Mouse (Mus musculus) forebrain, embryonic 16.5 days (tissue): Measurements from ENCODE around the gene Pald1. TPM values are rescaled to one million over a fixed set of nuclear protein-coding genes. Genes with fewer than 3 reads are reported as not detected.

ENCODE experiments used
- ATAC-seq: fragments of 200-750 bp; cut with Nextera tagmentation; 2 replicates; pipeline ENCODE4 v1.8.0; 2017; ENCODE audit warnings: mild to moderate bottlenecking, moderate library complexity
- H3K27ac ChIP-seq: fragments of 300-500 bp; sonication (generic); 2 replicates; pipeline ENCODE4 v1.5.1; 2014; ENCODE audit warnings: low read length, control low read depth
- H3K27me3 ChIP-seq: fragments of 300-500 bp; sonication (generic); replicated peaks from 2 replicates; pipeline ENCODE4 v1.6.1; 2014; ENCODE audit warnings: low read length; ENCODE audit not compliant: control insufficient read depth, insufficient read depth
- H3K36me3 ChIP-seq: fragments of 300-500 bp; sonication (generic); 2 replicates; pipeline ENCODE4 v1.6.1; 2014; ENCODE audit not compliant: control insufficient read depth, insufficient read depth
- H3K4me1 ChIP-seq: fragments of 300-500 bp; sonication (generic); replicated peaks from 2 replicates; pipeline ENCODE4 v1.6.1; 2014; ENCODE audit warnings: low read length; ENCODE audit not compliant: control insufficient read depth, insufficient read depth
- H3K4me2 ChIP-seq: fragments of 300-500 bp; sonication (generic); 2 replicates; pipeline ENCODE4 v1.6.1; 2014; ENCODE audit warnings: mild to moderate bottlenecking, low read length, control low read depth
- H3K4me3 ChIP-seq: fragments of 300-500 bp; sonication (generic); replicated peaks from 2 replicates; pipeline ENCODE4 v1.5.1; 2014; ENCODE audit warnings: mild to moderate bottlenecking, low read length, control low read depth
- H3K9ac ChIP-seq: fragments of 300-500 bp; sonication (generic); replicated peaks from 2 replicates; pipeline ENCODE4 v1.6.1; 2014; ENCODE audit warnings: low read depth, low read length, control low read depth
- H3K9me3 ChIP-seq: fragments of 300-500 bp; sonication (generic); 2 replicates; pipeline ENCODE4 v1.6.1; 2016; ENCODE audit warnings: low read length; ENCODE audit not compliant: control insufficient read depth
- WGBS: fragments of 180-500 bp; shearing (Covaris S2); extraction: QIAGEN DNeasy Blood & Tissue Kit; methylation state at CpG from one replicate; pipeline ENCODE4 v1.1.7; 2014; 5-methylcytosine and 5-hydroxymethylcytosine counted together
- polyA plus RNA-seq: library from polyadenylated mRNA; unstranded; fragments of >200 nt; fragmentation: Nextera tagmentation; extraction: Ambion mirVana; gene quantifications from 2 replicates; pipeline ENCODE4 v1.2.1, GENCODE M21; 2015

The Pald1 gene
- polyA plus RNA-seq, 1 experiment from 2014 or later, result 17.1 TPM

- 70% methylated on average over 8 of the region's 8 CpGs for WGBS
- no peak overlapping the region for H3K4me2 ChIP-seq
- no peaks in the 10 kb centered on the region for H3K27me3 ChIP-seq
- H3K9ac ChIP-seq, result no peak overlapping the region
- no peaks in the 10 kb centered on the region for H3K36me3 ChIP-seq
- H3K27ac ChIP-seq, result no peak overlapping the region
- ATAC-seq, result no peak
- H3K4me1 ChIP-seq, result no peaks in the 10 kb centered on the region
- H3K9me3 ChIP-seq, result no peaks in the 10 kb centered on the region
- H3K4me3 ChIP-seq, result no peak overlapping the region
These were observed 89.1 kb downstream of the Pald1 start for GRCm38 (mm10) chr10:61294242-61294641.

GRCm38 (mm10) chr10:61290479-61290878 lies 92.9 kb downstream of the Pald1 start:
- WGBS, result 19% methylated on average over 2 of the region's 2 CpGs
- H3K4me1 ChIP-seq, result no peaks in the 10 kb centered on the region
- H3K36me3 ChIP-seq, result no peaks in the 10 kb centered on the region
- H3K4me3 ChIP-seq, result no peak overlapping the region
- no peak for ATAC-seq
- no peak overlapping the region for H3K9ac ChIP-seq
- H3K4me2 ChIP-seq, result no peak overlapping the region
- H3K9me3 ChIP-seq, result no peaks in the 10 kb centered on the region
- no peaks in the 10 kb centered on the region for H3K27me3 ChIP-seq
- H3K27ac ChIP-seq, result no peak overlapping the region

GRCm38 (mm10) chr10:61290016-61290415 lies 93.3 kb downstream of the Pald1 start:
- WGBS, result 78% methylated on average over 2 of the region's 2 CpGs
- no peaks in the 10 kb centered on the region for H3K4me1 ChIP-seq
- H3K4me3 ChIP-seq, result no peak overlapping the region
- H3K27me3 ChIP-seq, result no peaks in the 10 kb centered on the region
- no peaks in the 10 kb centered on the region for H3K36me3 ChIP-seq
- ATAC-seq, result no peak
- H3K4me2 ChIP-seq, result no peak overlapping the region
- no peak overlapping the region for H3K9ac ChIP-seq
- no peaks in the 10 kb centered on the region for H3K9me3 ChIP-seq
- H3K27ac ChIP-seq, result no peak overlapping the region

GRCm38 (mm10) chr10:61286246-61286645 lies 97.1 kb downstream of the Pald1 start:
- no peaks in the 10 kb centered on the region for H3K27me3 ChIP-seq
- H3K9ac ChIP-seq, result no peak overlapping the region
- no peaks in the 10 kb centered on the region for H3K9me3 ChIP-seq
- no peak overlapping the region for H3K4me2 ChIP-seq
- WGBS, result 72% methylated on average over 7 of the region's 7 CpGs
- H3K27ac ChIP-seq, result no peak overlapping the region
- H3K36me3 ChIP-seq, result no peaks in the 10 kb centered on the region
- H3K4me3 ChIP-seq, result no peak overlapping the region
- no peak for ATAC-seq
- H3K4me1 ChIP-seq, result no peaks in the 10 kb centered on the region

- Histone ChIP-seq H3K9me3 (no peaks in the 10 kb centered on the region), H3K4me2 (no peak overlapping the region), H3K4me3 (no peak overlapping the region), H3K9ac (no peak overlapping the region), H3K27me3 (no peaks in the 10 kb centered on the region), H3K36me3 (no peaks in the 10 kb centered on the region), H3K4me1 (no peaks in the 10 kb centered on the region), H3K27ac (no peak overlapping the region)
- 79% methylated on average over 11 of the region's 11 CpGs for WGBS
- ATAC-seq, result no peak
These were observed 98.1 kb downstream of the Pald1 start for GRCm38 (mm10) chr10:61285271-61285670.

GRCm38 (mm10) chr10:61284309-61284708 lies 99.0 kb downstream of the Pald1 start:
- H3K27me3 ChIP-seq, result no peaks in the 10 kb centered on the region
- WGBS, result 91% methylated on average over 4 of the region's 4 CpGs
- no peak overlapping the region for H3K4me3 ChIP-seq
- no peak for ATAC-seq
- H3K4me2 ChIP-seq, result no peak overlapping the region
- H3K27ac ChIP-seq, result no peak overlapping the region
- no peak overlapping the region for H3K9ac ChIP-seq
- no peaks in the 10 kb centered on the region for H3K9me3 ChIP-seq
- no peaks in the 10 kb centered on the region for H3K36me3 ChIP-seq
- H3K4me1 ChIP-seq, result no peaks in the 10 kb centered on the region

- Histone ChIP-seq H3K9ac (no peak overlapping the region), H3K27me3 (no peaks in the 10 kb centered on the region), H3K27ac (no peak overlapping the region), H3K4me3 (no peak overlapping the region), H3K36me3 (no peaks in the 10 kb centered on the region), H3K9me3 (no peaks in the 10 kb centered on the region), H3K4me2 (no peak overlapping the region), H3K4me1 (no peaks in the 10 kb centered on the region)
- no peak for ATAC-seq
- WGBS, result 82% methylated on average over 5 of the region's 5 CpGs
These were observed 102.2 kb downstream of the Pald1 start for GRCm38 (mm10) chr10:61281115-61281514.

GRCm38 (mm10) chr10:61277918-61278674 lies 105.2 kb downstream of the Pald1 start:
- Histone ChIP-seq H3K4me3 (no peak overlapping the region), H3K36me3 (no peaks in the 10 kb centered on the region), H3K4me2 (no peak overlapping the region), H3K9ac (no peak overlapping the region), H3K27ac (no peak overlapping the region), H3K27me3 (0 out of 2 replicates have a peak, but pooled peaks cover 5% of the 10 kb centered on the region), H3K9me3 (no peaks in the 10 kb centered on the region), H3K4me1 (peaks cover 4% of the 10 kb centered on the region; the same call in 1 of the 2 replicates)
- ATAC-seq, result no peak
- WGBS, result 77% methylated on average over 14 of the region's 14 CpGs

- Histone ChIP-seq H3K4me1 (peaks cover 8% of the 10 kb centered on the region; the same call in 1 of the 2 replicates), H3K4me2 (no peak overlapping the region), H3K9me3 (no peaks in the 10 kb centered on the region), H3K9ac (no peak overlapping the region), H3K27me3 (peaks cover 11% of the 10 kb centered on the region; the same call in 1 of the 2 replicates), H3K27ac (no peak overlapping the region), H3K4me3 (no peak overlapping the region), H3K36me3 (no peaks in the 10 kb centered on the region)
- ATAC-seq, result no peak
- 91% methylated on average over 6 of the region's 6 CpGs for whole genome bisulfite sequencing
These were observed 106.3 kb downstream of the Pald1 start for GRCm38 (mm10) chr10:61277051-61277450.
